Comparison of ENCODE assay signal across 21 mouse cellular contexts in the genomic region with DNA sequence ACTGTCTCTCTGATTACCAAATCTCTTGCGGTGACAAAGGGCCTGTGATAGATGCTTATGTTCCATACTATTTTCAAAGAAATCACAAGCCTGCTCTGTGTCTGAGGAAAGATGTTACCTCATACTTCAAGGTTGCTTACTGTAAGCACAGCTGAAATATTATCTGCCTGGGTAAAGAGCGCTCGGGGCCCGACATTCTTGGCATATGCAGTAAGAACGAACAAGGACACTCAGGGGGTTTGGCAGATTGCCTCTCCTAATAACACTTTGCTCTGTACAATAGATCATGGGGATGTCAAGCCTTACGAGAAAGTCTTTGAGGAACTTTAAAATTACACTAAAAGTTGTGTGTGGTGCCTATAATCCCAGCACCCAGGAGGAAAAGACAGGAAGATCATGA. TPM values are rescaled to one million over a fixed set of nuclear protein-coding genes. Genes with fewer than 3 reads are reported as not detected.
DNase-seq lines count a peak whose midpoint lies in the region; ATAC-seq and TF ChIP-seq lines count a peak whose summit lies in the region.
"Had no signal": no experiment of that assay in that cellular context is flagged by ENCODE, and none has a peak within 500 bp of the region (broad histone marks: within the 10 kb centered on the region; RNA-seq: fewer than 3 reads in every experiment).

No protein-coding gene starts in this region.

- ATAC-seq in kidney, postnatal 0 days (replicated peaks; ENCODE audit: low FRiP score, low read depth), result no peak
- ATAC-seq in kidney, embryonic 16.5 days (ENCODE audit: low FRiP score, low TSS enrichment), result no peak
- ATAC-seq in neural tube, embryonic 15.5 days (ENCODE audit: low FRiP score), result no peak
- ATAC-seq in monocyte, adult 5-6 weeks (replicated peaks; ENCODE audit: insufficient number of reproducible peaks, low FRiP score, low TSS enrichment, poor library complexity, severe bottlenecking), result no peak

- H3K9ac ChIP-seq in kidney, postnatal 0 days (ENCODE audit: low read depth, low read length), result no peak overlapping the region
- H3K9ac ChIP-seq in kidney, embryonic 16.5 days (replicated peaks; ENCODE audit: low read length), result no peak overlapping the region
- no peak overlapping the region for H3K9ac ChIP-seq in neural tube, embryonic 15.5 days (replicated peaks)
- H3K9ac ChIP-seq: embryonic facial prominence, embryonic 15.5 days; forebrain, embryonic 12.5 days; heart, embryonic 12.5 days had no signal

- H3K4me2 ChIP-seq in kidney, postnatal 0 days (ENCODE audit: low read length), result no peak overlapping the region
- no peak overlapping the region for H3K4me2 ChIP-seq in kidney, embryonic 16.5 days (replicated peaks; ENCODE audit: low read depth, low read length)
- no peak overlapping the region for H3K4me2 ChIP-seq in neural tube, embryonic 15.5 days
- H3K4me2 ChIP-seq: embryonic facial prominence, embryonic 15.5 days; forebrain, embryonic 12.5 days; heart, embryonic 12.5 days; liver, embryonic 11.5 days had no signal

- no peak overlapping the region for H3K27ac ChIP-seq in kidney, postnatal 0 days
- H3K27ac ChIP-seq in kidney, embryonic 16.5 days (ENCODE audit: low read length), result no peak overlapping the region
- no peak overlapping the region for H3K27ac ChIP-seq in neural tube, embryonic 15.5 days (replicated peaks)
- H3K27ac ChIP-seq: embryonic facial prominence, embryonic 15.5 days; forebrain, embryonic 12.5 days; hindbrain, embryonic 10.5 days; layer of hippocampus, adult 2 months; left cerebral cortex, adult 2 months; limb, embryonic 10.5 days had no signal

- H3K27me3 ChIP-seq in kidney, postnatal 0 days (ENCODE audit: insufficient read depth, low read length), result no peaks in the 10 kb centered on the region
- H3K27me3 ChIP-seq in kidney, embryonic 16.5 days (ENCODE audit: insufficient read depth, low read length), result peaks cover 3% of the 10 kb centered on the region; the same call in 1 of the 2 replicates
- no peaks in the 10 kb centered on the region for H3K27me3 ChIP-seq in neural tube, embryonic 15.5 days (replicated peaks)
- H3K27me3 ChIP-seq: embryonic facial prominence, embryonic 15.5 days; forebrain, embryonic 12.5 days; heart, embryonic 12.5 days had no signal

- H3K36me3 ChIP-seq in kidney, postnatal 0 days (ENCODE audit: insufficient read depth, low read length), result no peaks in the 10 kb centered on the region
- H3K36me3 ChIP-seq in kidney, embryonic 16.5 days (ENCODE audit: insufficient read depth, low read length), result peaks cover 7% of the 10 kb centered on the region; the same call in 1 of the 2 replicates
- H3K36me3 ChIP-seq in neural tube, embryonic 15.5 days, result no peaks in the 10 kb centered on the region
- H3K36me3 ChIP-seq: embryonic facial prominence, embryonic 15.5 days had no signal

- peak; percentile 15 for DNase-seq in kidney, postnatal 0 days (ENCODE audit: low spot score)
- peak; percentile 70 for DNase-seq in adrenal gland, adult 8-10 months
- peak; percentile 65 for DNase-seq in fat pad, adult 2 months (ENCODE audit: extremely low read depth, low read depth, low spot score)
- DNase-seq in lung, postnatal 14 days, result peak; percentile 44
- DNase-seq: cerebellum, adult 8-10 months; gastrocnemius, postnatal 36 days; kidney, adult 9 months; midbrain, embryonic 14.5 days; spleen, adult 18-20 months had no signal

- H3K9me3 ChIP-seq in kidney, postnatal 0 days (replicated peaks; ENCODE audit: low read length), result no peaks in the 10 kb centered on the region
- no peaks in the 10 kb centered on the region for H3K9me3 ChIP-seq in kidney, embryonic 16.5 days (ENCODE audit: low read length)
- H3K9me3 ChIP-seq in neural tube, embryonic 15.5 days (replicated peaks), result no peaks in the 10 kb centered on the region
- H3K9me3 ChIP-seq: embryonic facial prominence, embryonic 15.5 days; forebrain, embryonic 12.5 days; heart, embryonic 12.5 days; hindbrain, embryonic 10.5 days; limb, embryonic 10.5 days had no signal

- H3K4me3 ChIP-seq in kidney, postnatal 0 days (replicated peaks; ENCODE audit: low read depth, low read length), result no peak overlapping the region
- no peak overlapping the region for H3K4me3 ChIP-seq in kidney, embryonic 16.5 days (ENCODE audit: low read length)
- H3K4me3 ChIP-seq in neural tube, embryonic 15.5 days (replicated peaks), result no peak overlapping the region
- H3K4me3 ChIP-seq: embryonic facial prominence, embryonic 15.5 days; forebrain, embryonic 12.5 days; heart, embryonic 12.5 days; hindbrain, embryonic 10.5 days; layer of hippocampus, adult 2 months; left cerebral cortex, adult 2 months; limb, embryonic 10.5 days had no signal

- no peak for TF ChIP-seq CTCF in kidney, postnatal 0 days (IDR thresholded peaks at IDR 0.05; ENCODE audit: low read depth)

- no peaks in the 10 kb centered on the region for H3K4me1 ChIP-seq in kidney, postnatal 0 days (replicated peaks; ENCODE audit: insufficient read depth, low read length)
- no peaks in the 10 kb centered on the region for H3K4me1 ChIP-seq in kidney, embryonic 16.5 days (ENCODE audit: insufficient read depth, low read length)
- no peaks in the 10 kb centered on the region; the same call in 1 of the 2 replicates for H3K4me1 ChIP-seq in neural tube, embryonic 15.5 days
- H3K4me1 ChIP-seq: embryonic facial prominence, embryonic 15.5 days; limb, embryonic 10.5 days had no signal

- 65% methylated on average over 6 of the region's 6 CpGs for WGBS in kidney, postnatal 0 days
- 67% methylated on average over 6 of the region's 6 CpGs for WGBS in kidney, embryonic 16.5 days
- 58% methylated on average over 6 of the region's 6 CpGs for WGBS in neural tube, embryonic 15.5 days

RNA-seq across cellular contexts. Expression of a gene that starts 3.9 kb away (rescaled TPM):
- polyA plus RNA-seq in kidney, postnatal 0 days (2015; fragmentation: Nextera tagmentation; extraction: Ambion mirVana), result 579 and 580 TPM in 2 replicates
- 471 and 473 TPM in 2 replicates for polyA plus RNA-seq in kidney, embryonic 16.5 days (2015; fragmentation: Nextera tagmentation; extraction: Ambion mirVana)
- 100 to 1,000 TPM; 214 to 296 (median 285) TPM for total RNA-seq in adrenal gland, adult 8-10 months (2022)
- polyA plus RNA-seq in neural tube, embryonic 15.5 days (2015; fragmentation: Nextera tagmentation; extraction: Ambion mirVana), result 252 and 274 TPM in 2 replicates
- 77.6 to 89.2 TPM (median 85.4 TPM) in 3 replicates for total RNA-seq in monocyte, adult 5-6 weeks (2017)

RNA-seq across cellular contexts. Expression of a gene that starts 21.2 kb away (rescaled TPM):
- 430 and 466 TPM in 2 replicates for polyA plus RNA-seq in kidney, postnatal 0 days (2015; fragmentation: Nextera tagmentation; extraction: Ambion mirVana)
- polyA plus RNA-seq in kidney, embryonic 16.5 days (2015; fragmentation: Nextera tagmentation; extraction: Ambion mirVana), result 441 and 452 TPM in 2 replicates
- total RNA-seq in adrenal gland, adult 8-10 months (2022), result 100 to 1,000 TPM in 2 of 4 experiments, 10 to 100 TPM in 2; 53.5 to 165 (median 112) TPM
- polyA plus RNA-seq in neural tube, embryonic 15.5 days (2015; fragmentation: Nextera tagmentation; extraction: Ambion mirVana), result 733 and 798 TPM in 2 replicates
- total RNA-seq in monocyte, adult 5-6 weeks (2017), result 18.0 to 32.2 TPM (median 21.1 TPM) in 3 replicates

RNA-seq across cellular contexts. Expression of a gene that starts 33.5 kb away (rescaled TPM):
- 53.0 and 54.7 TPM in 2 replicates for polyA plus RNA-seq in kidney, postnatal 0 days (2015; fragmentation: Nextera tagmentation; extraction: Ambion mirVana)
- polyA plus RNA-seq in kidney, embryonic 16.5 days (2015; fragmentation: Nextera tagmentation; extraction: Ambion mirVana), result 75.7 and 81.3 TPM in 2 replicates
- 10 to 100 TPM; 13.8 to 23.9 (median 17.7) TPM for total RNA-seq in adrenal gland, adult 8-10 months (2022)
- polyA plus RNA-seq in neural tube, embryonic 15.5 days (2015; fragmentation: Nextera tagmentation; extraction: Ambion mirVana), result 267 and 283 TPM in 2 replicates
- total RNA-seq in monocyte, adult 5-6 weeks (2017), result not detected in 3 replicates

RNA-seq across cellular contexts. Expression of a gene that starts 34.2 kb away (rescaled TPM):
- polyA plus RNA-seq in kidney, postnatal 0 days (2015; fragmentation: Nextera tagmentation; extraction: Ambion mirVana), result 0.16 TPM in 1 of 2 replicates, not detected in the other
- polyA plus RNA-seq in kidney, embryonic 16.5 days (2015; fragmentation: Nextera tagmentation; extraction: Ambion mirVana), result 5.2 and 6.1 TPM in 2 replicates
- not detected for total RNA-seq in adrenal gland, adult 8-10 months (2022)
- polyA plus RNA-seq in neural tube, embryonic 15.5 days (2015; fragmentation: Nextera tagmentation; extraction: Ambion mirVana), result 11.2 and 20.3 TPM in 2 replicates
- total RNA-seq in monocyte, adult 5-6 weeks (2017), result not detected in 3 replicates
- total RNA-seq: megakaryocyte progenitor cell, adult 5-6 weeks had no signal

RNA-seq across cellular contexts. Expression of a gene that starts 45.1 kb away (rescaled TPM):
- 2.6 and 2.9 TPM in 2 replicates for polyA plus RNA-seq in kidney, postnatal 0 days (2015; fragmentation: Nextera tagmentation; extraction: Ambion mirVana)
- 2.8 and 3.2 TPM in 2 replicates for polyA plus RNA-seq in kidney, embryonic 16.5 days (2015; fragmentation: Nextera tagmentation; extraction: Ambion mirVana)
- 1 to 10 TPM in 2 of 4 experiments, under 1 TPM in 2; 0.51 to 3.5 (median 1.2) TPM for total RNA-seq in adrenal gland, adult 8-10 months (2022)
- polyA plus RNA-seq in neural tube, embryonic 15.5 days (2015; fragmentation: Nextera tagmentation; extraction: Ambion mirVana), result 37.1 and 41.2 TPM in 2 replicates
- not detected in 3 replicates for total RNA-seq in monocyte, adult 5-6 weeks (2017)

Comparison
In these comparisons a context has a peak if more than half of its experiments do, and no peak if none do; other contexts are left out.
1. DNase-seq: peak in every context shown above with its lines; median percentile 70 in adrenal gland, adult 8-10 months; 65 in fat pad, adult 2 months; 44 in lung, postnatal 14 days; 15 in kidney, postnatal 0 days.